Mouse (Mus musculus): Measurements from ENCODE around the gene Exoc6b.

- TF ChIP-seq CTCF (IDR thresholded peaks at IDR 0.05; ENCODE audit: borderline replicate concordance, insufficient read depth, low read depth, low read length) = peak; percentile 92
- TF ChIP-seq POLR2A (IDR thresholded peaks at IDR 0.05; ENCODE audit: borderline replicate concordance, insufficient read depth, low read length) = no peak
These were observed 31.6 kb downstream of the Exoc6b start for GRCm38 (mm10) chr6:85037677-85038076.
